Mouse (Mus musculus) fat pad, adult 2 months (tissue): Measurements from ENCODE around the gene Gabpb2.

ENCODE experiments used
- DNase-seq: peaks from one replicate; pipeline ENCODE4 v3.0.0-alpha.2; 2011; ENCODE audit warnings: low read depth, low spot score; ENCODE audit errors: extremely low read depth

The Gabpb2 gene

DNA sequence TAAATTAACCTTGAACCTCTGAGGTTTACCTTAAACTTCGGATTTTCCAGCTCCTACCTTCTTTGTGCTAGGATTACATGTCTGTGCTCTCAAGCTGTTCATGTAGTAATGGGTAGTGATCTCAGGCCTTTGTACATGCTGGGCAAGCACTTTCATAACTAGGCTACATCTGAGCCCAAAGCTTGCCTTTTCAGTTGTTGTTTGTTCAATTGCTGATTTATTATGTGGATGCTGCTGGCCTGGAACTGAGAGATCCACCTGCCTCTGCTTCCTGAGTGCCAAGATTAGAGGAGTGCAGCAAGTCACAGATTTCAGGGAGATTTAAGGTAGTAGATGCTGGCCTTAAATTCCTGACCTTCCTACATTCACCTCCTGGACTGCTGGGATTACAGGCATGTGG is 18.6 kb downstream of the Gabpb2 start:
- DNase-seq, result no peak

DNA sequence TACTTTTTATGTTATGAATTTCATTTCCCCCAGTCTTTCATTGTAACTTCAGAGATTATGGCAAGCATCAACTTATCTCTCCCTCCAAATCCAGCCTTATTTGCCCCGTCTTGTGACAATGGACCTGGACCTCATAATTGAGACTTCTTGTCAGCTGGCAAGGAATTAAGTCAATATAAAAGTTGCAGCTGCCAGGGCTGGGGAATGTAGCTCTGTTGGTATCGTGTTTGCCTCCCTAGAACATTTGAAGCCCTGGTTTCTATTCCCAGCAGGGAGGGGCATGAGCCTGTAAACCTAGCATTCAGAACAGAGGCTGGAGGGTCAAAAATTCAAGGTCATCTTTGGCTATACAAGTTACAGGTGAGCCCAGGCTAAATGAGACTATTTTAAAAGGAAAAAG is 21.9 kb downstream of the Gabpb2 start:
- no peak for DNase-seq

DNA sequence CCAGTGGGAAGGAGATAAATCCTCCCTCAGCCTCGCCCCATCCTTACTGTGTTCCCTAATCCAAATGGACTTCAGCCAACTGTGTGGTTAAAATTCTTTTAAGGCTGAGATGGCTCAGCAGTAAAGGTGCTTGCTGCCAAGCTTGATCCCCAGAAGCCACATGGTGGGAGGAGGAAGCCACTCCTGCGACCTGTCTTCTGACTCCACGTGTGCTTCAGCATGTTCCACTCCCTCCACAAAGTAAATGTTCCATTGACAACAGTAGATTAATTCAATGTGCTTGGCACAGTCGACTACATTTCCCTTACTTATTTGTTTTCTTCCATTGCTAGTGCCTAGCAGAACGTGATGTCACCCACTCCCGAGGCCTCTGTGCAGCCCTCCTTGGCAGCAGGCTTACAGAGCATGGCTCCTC is 23.0 kb downstream of the Gabpb2 start:
- peak; percentile 78 for DNase-seq

DNA sequence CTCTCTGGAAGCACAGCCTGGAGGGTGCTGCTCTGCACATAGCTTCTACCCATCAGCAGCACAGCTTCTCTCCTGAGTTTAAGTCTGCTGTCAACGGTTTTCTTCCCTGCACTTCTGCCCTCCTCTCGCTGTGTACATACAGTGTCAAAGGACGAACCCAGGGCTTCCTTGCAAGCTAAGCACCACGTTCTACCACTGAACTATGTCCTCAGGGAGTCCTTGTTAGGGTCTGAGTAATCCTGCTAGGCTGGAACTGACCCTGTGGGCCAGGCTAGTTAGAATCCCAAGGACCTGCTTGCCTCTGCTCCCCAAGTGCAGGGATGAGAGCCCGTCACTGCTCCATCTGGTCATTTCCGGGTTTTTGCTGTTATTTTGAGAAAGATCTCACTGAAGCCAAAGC is 30.8 kb downstream of the Gabpb2 start:
- no peak for DNase-seq

DNA sequence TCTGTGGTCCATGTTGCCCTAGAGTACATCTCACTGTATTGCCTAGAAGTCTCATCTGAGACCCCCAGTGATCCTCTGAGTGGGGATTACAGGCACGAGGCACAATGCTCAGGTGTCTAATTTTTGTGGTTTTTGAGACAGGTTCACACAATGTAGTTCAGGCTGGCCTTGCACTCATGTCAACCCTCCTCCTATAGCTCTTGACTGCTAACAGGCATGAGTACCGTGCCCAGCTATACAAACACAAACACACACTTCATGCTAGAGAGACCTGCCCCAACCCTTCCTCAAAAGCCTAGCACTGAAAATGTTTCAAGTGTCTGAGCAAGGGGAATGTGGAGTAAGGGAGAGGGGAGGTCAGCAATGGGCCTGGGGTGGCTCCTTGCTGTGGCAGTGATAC is 31.6 kb downstream of the Gabpb2 start:
- no peak for DNase-seq

- no peak for DNase-seq
Measured at GRCm38 (mm10) chr3:95184796-95185577, 32.7 kb downstream of the Gabpb2 start.

DNA sequence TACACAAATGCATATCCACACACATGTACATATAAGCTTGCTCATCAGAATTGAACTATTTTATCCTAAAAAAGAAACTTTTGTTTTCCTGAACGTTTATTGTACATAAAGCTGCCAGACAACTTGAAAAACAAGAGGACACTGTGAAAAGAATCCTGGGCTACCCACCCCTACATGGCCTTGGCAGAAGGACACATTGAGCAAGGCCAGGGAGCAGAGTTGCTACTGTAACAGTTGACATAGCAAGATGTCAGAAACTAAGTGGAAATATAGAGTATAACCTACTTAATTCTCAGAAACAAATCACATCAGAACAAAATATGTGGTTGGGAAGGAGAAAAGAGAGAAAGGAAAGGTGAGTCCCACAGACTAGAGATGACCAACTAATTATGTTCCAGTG is 35.9 kb downstream of the Gabpb2 start:
- no peak for DNase-seq

DNA sequence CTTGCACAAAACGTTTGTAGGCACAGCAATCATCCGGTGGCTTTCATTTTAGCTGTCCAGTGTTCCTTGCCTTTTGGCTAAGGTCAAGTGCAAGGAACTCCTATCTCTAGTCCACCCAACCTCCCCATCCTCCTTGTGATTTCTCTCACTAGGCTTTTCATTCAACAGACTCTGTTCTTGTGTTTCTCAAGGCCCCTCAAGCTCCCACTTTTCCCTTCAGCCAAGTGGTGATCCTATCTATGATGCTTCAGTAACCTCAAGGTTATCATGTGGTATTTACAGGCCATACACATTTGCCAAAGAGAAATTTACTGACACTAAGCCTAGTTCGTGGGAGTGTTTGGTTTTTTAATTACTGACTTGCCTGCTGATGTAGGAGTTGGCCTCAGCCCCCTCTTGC is 37.8 kb downstream of the Gabpb2 start:
- DNase-seq, result no peak

DNA sequence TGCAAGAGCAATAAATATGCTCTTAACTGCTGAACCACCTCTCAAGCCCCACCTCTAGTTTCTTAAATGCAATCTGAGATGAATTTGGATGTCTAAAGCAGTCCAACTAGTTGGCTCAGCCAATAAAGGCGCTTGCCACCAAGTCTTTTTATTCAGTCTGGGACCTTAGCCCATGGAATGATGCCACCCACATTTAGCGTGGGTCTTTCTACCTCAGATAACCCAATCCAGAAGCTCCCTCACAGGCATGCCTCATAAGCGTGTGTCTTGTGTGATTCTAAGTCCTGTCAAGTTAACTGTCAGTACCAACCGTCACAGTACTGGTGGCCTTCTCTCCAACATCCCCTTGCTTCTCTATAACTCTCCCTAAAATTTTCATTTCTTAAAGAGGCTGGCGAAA is 38.8 kb downstream of the Gabpb2 start:
- peak; percentile 56 for DNase-seq

- no peak for DNase-seq
Measured at GRCm38 (mm10) chr3:95177583-95177982, 40.1 kb downstream of the Gabpb2 start.

GRCm38 (mm10) chr3:95176500-95176899 is 41.2 kb downstream of the Gabpb2 start:
- no peak for DNase-seq

DNA sequence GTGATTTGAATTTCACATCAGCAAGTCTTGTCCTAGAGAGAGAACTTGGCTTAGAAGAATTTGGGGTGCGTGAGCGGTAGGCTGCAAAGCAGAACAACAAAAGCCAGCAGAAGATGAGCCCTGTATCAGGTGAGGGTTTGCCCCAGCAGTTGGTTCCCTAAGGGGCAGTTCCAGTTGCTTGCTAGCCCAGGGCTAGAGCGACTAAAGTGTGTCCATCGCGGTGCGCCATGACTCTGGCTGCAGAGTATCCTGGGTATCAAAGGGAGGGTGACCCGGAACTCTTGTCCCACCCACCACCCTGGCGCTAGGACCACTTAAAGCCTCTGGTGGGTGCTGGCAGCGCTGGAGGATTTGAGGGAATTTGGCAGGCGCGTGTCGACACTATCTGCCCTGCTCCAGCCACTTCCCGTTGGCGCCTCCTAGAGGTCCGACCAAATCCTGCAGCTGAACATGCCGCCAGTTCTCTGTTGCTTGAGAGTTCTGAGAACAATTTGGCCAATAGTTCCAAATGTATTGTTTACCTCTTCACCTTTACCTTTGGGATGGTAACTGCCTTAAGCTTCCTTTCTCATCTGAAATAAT is 43.6 kb downstream of the Gabpb2 start:
- DNase-seq, result no peak

- DNase-seq, result no peak
Measured at GRCm38 (mm10) chr3:95173256-95173949, 44.3 kb downstream of the Gabpb2 start.

- no peak for DNase-seq
Measured at GRCm38 (mm10) chr3:95172526-95173255, 45.0 kb downstream of the Gabpb2 start.

DNA sequence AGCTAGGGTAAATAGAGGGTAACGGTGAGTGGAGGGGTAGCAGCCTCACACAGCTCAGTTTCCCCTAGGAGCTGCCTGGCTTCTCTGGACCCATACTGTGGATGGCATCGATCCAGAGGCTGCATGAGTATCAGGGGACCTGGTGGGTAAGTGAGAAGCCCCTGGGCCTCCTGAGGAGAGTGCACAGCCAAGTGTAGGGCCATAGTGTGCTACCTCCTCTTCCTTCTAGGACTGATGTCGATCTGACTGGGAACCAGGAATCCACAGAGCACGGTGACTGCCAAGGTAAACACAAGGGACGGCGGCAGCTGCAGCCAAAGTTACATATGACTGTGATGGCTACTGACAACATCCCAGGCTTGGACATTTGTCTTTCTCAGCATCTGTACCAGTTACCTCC is 46.6 kb downstream of the Gabpb2 start:
- no peak for DNase-seq

DNA sequence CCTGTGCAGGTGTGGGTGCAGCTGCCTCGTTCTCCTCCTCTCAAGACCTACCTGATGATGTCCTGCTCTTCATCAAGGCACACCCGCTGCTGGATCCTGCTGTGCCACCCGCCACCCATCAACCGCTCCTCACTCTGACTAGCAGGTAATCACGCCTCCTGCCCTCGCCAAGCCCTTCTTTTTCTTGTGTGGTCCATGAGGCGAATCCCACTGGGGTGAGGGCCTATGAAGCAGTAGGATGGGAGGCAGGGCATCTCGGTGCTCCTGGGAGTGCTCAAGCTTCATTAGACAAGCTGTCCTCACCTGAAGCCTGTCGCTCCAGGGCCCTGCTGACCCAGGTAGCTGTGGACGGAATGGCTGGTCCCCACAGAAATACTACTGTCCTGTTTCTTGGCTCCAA is 47.7 kb downstream of the Gabpb2 start:
- no peak for DNase-seq

GRCm38 (mm10) chr3:95164840-95165239 is 52.9 kb downstream of the Gabpb2 start:
- no peak for DNase-seq

DNA sequence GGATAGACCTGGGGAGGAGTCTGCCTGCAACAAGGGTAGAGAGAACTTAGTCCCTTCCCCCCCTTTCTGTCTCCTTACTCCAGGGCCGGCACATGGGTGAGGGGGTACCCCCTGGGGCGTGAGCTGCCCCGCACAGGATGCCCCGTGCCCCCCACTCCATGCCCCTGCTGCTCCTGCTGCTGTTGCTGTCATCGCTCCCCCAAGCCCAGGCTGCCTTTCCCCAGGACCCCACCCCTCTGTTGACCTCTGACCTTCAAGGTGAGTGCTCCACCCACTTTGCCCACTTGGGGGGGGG is 53.5 kb downstream of the Gabpb2 start:
- DNase-seq, result no peak

DNA sequence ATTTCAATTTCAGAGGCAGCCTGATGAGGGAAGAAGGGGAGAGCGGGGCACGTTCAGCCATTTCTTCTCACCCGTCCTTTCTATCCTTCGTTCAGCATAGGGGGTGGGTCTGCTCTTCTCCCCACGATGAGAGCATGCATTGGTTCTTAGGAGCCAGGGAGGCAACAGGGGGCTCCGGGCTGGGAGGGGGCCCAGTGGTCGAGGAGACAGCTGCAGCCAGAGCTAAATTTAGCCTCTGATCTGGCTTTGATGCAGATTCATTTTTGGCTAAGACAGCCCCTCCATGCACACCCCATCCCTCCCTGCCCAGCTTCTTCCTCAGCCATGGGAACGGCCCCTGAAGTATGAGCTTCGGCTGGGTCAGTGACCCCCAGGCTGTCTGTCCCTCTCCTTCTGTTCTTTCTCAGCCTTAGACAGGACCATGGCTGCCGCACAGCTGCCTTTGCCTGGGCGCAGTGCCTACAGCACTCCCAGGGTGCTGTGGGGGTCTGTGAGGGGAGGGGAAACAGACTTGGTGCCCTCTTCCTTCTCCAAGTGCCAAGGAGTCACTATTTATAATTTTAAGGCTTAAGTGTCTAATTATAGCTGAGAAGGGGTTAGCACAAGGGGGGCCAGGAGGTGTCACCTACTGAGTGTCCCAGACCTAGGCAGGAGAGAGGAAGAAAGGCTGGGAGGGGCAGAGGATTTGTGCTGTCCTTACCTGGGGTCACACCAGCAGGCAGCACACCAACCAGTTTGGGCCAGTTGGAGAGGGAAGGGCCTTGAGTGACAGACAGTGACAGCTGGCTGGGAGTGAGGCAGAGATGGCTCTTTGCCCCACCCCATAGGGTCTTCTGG is 54.1 kb downstream of the Gabpb2 start:
- DNase-seq, result no peak

DNA sequence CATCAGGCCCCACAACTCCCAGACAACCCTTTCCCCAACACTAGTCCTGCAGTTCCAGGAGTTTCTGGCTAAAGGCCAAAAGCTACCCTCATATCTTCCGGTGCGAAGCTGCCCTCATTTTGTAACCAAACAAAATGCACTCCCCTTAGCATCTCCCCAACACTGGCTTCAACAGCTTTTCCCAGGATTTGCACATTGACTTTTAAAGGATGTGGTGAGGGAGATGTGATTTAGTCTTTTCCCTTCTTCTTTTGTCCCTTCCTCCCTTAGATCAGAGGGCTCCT is 55.4 kb downstream of the Gabpb2 start:
- DNase-seq, result no peak
